Mouse (Mus musculus) hindlimb bud, embryonic 11.5 days (tissue): ENCODE measurements around the gene Gm4201.
"Not testable (repeated sequence)": the region's sequence is repeated elsewhere in the genome, so short reads cannot be mapped to it uniquely, and the experiment has no call there.

Source experiments
- DNase-seq: peaks from one replicate; pipeline ENCODE4 v3.0.0-alpha.2; 2012; ENCODE audit warnings: low read depth, low spot score; ENCODE audit errors: extremely low spot score

Gm4201 gene

DNA sequence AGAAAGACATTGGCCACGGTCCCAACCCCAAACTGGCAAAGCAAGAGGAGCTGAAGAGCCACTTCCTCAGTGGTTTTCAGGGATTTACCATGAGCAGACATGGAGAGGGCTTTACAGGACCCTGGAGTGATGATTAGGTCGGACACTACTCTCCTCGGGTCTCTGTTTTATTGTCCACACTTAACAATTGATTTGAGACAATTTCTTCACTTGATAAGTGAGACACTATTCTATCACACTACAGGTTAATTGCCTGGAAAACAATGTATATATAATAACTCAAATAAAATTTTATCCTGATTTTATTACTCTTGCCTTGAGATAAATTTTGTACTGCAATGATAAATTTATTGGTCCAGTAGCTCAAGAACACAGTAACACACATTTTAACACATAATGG lies at the start of gene Gm4201:
TSS of gene Gm4201 (minus strand) at position 101 of the 400 bp plus-strand sequence.
- not testable (repeated sequence) for DNase-seq

DNA sequence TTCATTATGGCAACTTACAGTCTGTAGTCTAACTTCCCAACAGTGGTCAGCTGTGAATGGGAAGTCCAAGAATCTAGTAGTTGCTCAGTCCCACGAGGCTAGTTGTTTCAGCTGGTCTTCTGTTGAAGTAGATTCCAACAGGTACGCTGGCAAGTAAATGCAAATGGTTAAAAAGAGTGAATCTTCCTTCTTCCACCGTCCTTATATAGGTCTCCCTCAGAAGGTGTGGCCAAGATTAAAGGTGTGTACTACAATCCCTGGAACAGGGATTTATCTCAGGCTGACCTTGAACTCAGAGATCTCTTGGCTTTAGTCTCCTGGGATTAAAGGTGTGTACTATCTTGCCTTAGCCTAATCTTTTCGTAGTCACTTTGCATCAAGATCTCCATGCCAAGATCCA lies 22.9 kb upstream of the Gm4201 start, which contains the start of gene Gm4565:
TSS of gene Gm4565 (minus strand) at position 101 of the 400 bp plus-strand sequence.
- DNase-seq: not testable (repeated sequence)

DNA sequence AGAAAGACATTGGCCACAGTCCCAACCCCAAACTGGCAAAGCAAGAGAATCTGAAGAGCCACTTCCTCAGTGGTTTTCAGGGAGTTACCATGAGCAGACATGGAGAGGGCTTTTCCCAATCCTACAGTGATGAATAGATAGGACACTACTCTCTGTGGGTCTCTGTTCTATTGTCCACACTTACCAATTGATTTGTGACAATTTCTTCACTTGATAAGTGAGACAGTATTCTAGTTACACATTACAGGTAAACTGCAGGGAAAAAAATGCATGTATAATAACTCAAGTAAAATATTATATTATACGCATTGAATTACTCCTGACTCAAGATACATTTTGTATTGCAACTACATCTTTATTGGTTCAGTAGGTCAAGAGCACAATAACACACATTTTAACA lies 30.4 kb downstream of the Gm4201 start, which contains the start of gene Gm8677:
TSS of gene Gm8677 (minus strand) at position 101 of the 400 bp plus-strand sequence.
- DNase-seq: not testable (repeated sequence)

DNA sequence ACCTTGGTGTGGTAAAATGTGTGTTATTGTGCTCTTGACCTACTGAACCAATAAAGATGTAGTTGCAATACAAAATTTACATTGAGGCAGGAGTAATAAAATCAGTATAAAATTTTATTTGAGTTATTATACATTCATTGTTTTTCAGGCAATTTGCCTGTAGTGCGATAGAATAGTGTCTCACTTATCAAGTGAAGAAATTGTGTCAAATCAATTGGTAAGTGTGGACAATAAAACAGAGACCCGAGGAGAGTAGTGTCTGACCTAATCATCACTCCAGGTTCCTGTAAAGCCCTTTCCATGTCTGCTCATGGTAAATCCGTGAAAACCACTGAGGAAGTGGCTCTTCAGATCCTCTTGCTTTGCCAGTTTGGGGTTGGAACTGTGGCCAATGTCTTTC lies 42.5 kb downstream of the Gm4201 start, which contains the start of gene Vmn1r152:
TSS of gene Vmn1r152 (plus strand) at position 301 of the 400 bp plus-strand sequence.
- DNase-seq: not testable (repeated sequence)
